Mouse (Mus musculus) lung, postnatal 25 days (tissue): ENCODE results near the gene Tmed10.

Experiments
- DNase-seq: peaks from one replicate; pipeline ENCODE4 v3.0.0; 2022; ENCODE audit warnings: low spot score

Tmed10 gene

GRCm38 (mm10) chr12:85374561-85375272, at the start of gene Tmed10:
TSS of gene Tmed10 (minus strand) at chr12:85374847.
- DNase-seq: peak; percentile 95

GRCm38 (mm10) chr12:85423236-85423635, 48.6 kb upstream of the Tmed10 start:
- DNase-seq: no peak

- no peak for DNase-seq
These were observed 47.9 kb upstream of the Tmed10 start for GRCm38 (mm10) chr12:85422536-85422935.

- no peak for DNase-seq
These were observed 46.3 kb upstream of the Tmed10 start for GRCm38 (mm10) chr12:85420945-85421344.

- peak; percentile 76 for DNase-seq
These were observed 43.2 kb upstream of the Tmed10 start for GRCm38 (mm10) chr12:85417845-85418244.

- DNase-seq: no peak
These were observed 41.7 kb upstream of the Tmed10 start for GRCm38 (mm10) chr12:85416298-85416697.

- no peak for DNase-seq
These were observed 41.2 kb upstream of the Tmed10 start for GRCm38 (mm10) chr12:85415876-85416275.

- no peak for DNase-seq
These were observed 36.5 kb upstream of the Tmed10 start for GRCm38 (mm10) chr12:85411136-85411535.

- DNase-seq: peak; percentile 84
These were observed 23.3 kb upstream of the Tmed10 start for GRCm38 (mm10) chr12:85397960-85398272.

GRCm38 (mm10) chr12:85397063-85397959, 22.7 kb upstream of the Tmed10 start:
- peak; percentile 87 for DNase-seq

GRCm38 (mm10) chr12:85393981-85394380, 19.3 kb upstream of the Tmed10 start:
- DNase-seq: peak; percentile 73

- DNase-seq: no peak
These were observed 18.9 kb upstream of the Tmed10 start for GRCm38 (mm10) chr12:85393526-85393925.

GRCm38 (mm10) chr12:85391148-85391547, 16.5 kb upstream of the Tmed10 start:
- no peak for DNase-seq

- no peak for DNase-seq
These were observed 14.8 kb upstream of the Tmed10 start for GRCm38 (mm10) chr12:85389204-85390185.

- no peak for DNase-seq
These were observed 11.3 kb upstream of the Tmed10 start for GRCm38 (mm10) chr12:85385995-85386375.

- no peak for DNase-seq
These were observed 10.8 kb upstream of the Tmed10 start for GRCm38 (mm10) chr12:85385329-85385994.

- DNase-seq: no peak
These were observed 8.4 kb upstream of the Tmed10 start for GRCm38 (mm10) chr12:85382761-85383680.

GRCm38 (mm10) chr12:85381570-85381969, 6.9 kb upstream of the Tmed10 start:
- peak; percentile 66 for DNase-seq

- DNase-seq: no peak
These were observed 6.3 kb upstream of the Tmed10 start for GRCm38 (mm10) chr12:85380942-85381341.

- no peak for DNase-seq
These were observed 5.7 kb upstream of the Tmed10 start for GRCm38 (mm10) chr12:85380308-85380707.
